Comparison of ENCODE assay signal across 16 mouse cellular contexts in genomic region chr6:140983610-140984009, GRCm38 (mm10).
"Had no signal": no experiment of that assay in that cellular context is flagged by ENCODE, and none has a peak within 500 bp of the region (broad histone marks: within the 10 kb centered on the region; RNA-seq: fewer than 3 reads in every experiment).

No protein-coding gene starts in this region.

- H3K27me3 ChIP-seq: lung, embryonic 15.5 days; megakaryocyte, embryonic 14.5 days; midbrain, embryonic 12.5 days; neural tube, embryonic 12.5 days; stomach, embryonic 15.5 days had no signal

- H3K36me3 ChIP-seq: lung, embryonic 15.5 days; midbrain, embryonic 12.5 days; neural tube, embryonic 12.5 days; stomach, embryonic 15.5 days had no signal

- H3K9ac ChIP-seq: liver, embryonic 14.5 days; lung, embryonic 15.5 days; midbrain, embryonic 12.5 days; neural tube, embryonic 12.5 days; stomach, embryonic 15.5 days had no signal

- H3K4me2 ChIP-seq: lung, embryonic 15.5 days; midbrain, embryonic 12.5 days; neural tube, embryonic 12.5 days; stomach, embryonic 15.5 days had no signal

- ATAC-seq: lung, postnatal 0 days; midbrain, embryonic 16.5 days had no signal

- H3K4me3 ChIP-seq: lung, embryonic 15.5 days; megakaryocyte, embryonic 14.5 days; midbrain, embryonic 12.5 days; neural tube, embryonic 12.5 days; stomach, embryonic 15.5 days had no signal

- H3K27ac ChIP-seq: liver, embryonic 14.5 days; lung, embryonic 15.5 days; macrophage; midbrain, embryonic 12.5 days; neural tube, embryonic 12.5 days; stomach, embryonic 15.5 days; stomach, postnatal 0 days had no signal

- H3K4me1 ChIP-seq: lung, embryonic 15.5 days; megakaryocyte, embryonic 14.5 days; midbrain, embryonic 12.5 days; neural tube, embryonic 12.5 days; stomach, embryonic 15.5 days had no signal

- H3K9me3 ChIP-seq: lung, embryonic 15.5 days; neural tube, embryonic 12.5 days; stomach, embryonic 15.5 days had no signal

- DNase-seq: lung, adult 2 months; lung, postnatal 14 days; right cerebral cortex, postnatal 14 days; thymus, adult 2 months; thymus, postnatal 25 days; thymus, postnatal 4 days had no signal
